ENCODE assay signal across 7 mouse cellular contexts in the genomic region with DNA sequence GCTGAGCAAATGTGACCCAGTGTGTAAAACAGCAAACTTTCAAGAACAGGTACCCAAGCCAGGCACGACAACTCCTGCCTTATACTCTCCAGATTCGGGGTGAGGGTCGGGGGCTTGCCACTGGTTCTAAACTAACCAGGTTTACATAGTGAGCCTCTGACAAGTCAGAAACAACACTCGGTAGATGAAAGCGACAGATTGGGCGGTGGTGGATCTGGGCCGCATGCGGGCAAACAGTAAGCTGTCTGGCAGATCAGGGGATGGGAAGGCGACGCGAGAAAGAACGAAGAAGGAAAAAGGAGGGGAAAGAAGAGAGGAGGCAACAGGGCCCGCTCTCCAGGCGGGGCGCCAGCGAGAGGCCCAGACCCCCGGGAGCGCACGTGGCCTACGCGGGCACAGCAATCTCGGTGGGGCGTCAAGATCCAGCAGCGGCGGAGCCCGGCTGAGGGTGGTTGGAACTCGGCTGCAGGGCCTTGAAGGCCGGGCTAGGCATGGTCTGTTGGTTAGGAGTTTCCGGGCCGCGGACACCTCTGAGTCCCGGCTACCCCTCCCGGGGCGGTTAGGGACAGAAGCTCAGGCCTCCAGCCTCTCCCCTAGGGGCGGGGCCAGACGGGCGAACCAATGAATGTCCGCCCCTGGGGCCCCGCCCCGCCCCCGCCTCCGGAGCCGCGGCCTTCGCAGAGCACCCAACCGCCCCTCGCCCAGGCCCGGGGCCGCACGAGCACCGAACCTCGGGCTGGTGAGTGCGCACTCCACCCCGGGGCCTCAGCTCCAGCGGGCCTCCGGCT. TPM values are rescaled to one million over a fixed set of nuclear protein-coding genes. Genes with fewer than 3 reads are reported as not detected.
A peak's percentile ranks its signal among the peaks of the same experiment; 100 is the strongest.
DNase-seq lines count a peak whose midpoint lies in the region; ATAC-seq and TF ChIP-seq lines count a peak whose summit lies in the region.

A gene (plus strand): TSS at position 405 of the 788 bp plus-strand sequence.

- peak within 1 kb of the TSS; percentile 93 for H3K9ac ChIP-seq in embryonic facial prominence, embryonic 11.5 days (replicated peaks; ENCODE audit: low read length)
- peak within 1 kb of the TSS; percentile 88 for H3K9ac ChIP-seq in limb, embryonic 12.5 days (replicated peaks)
- peak within 1 kb of the TSS; percentile 79 for H3K9ac ChIP-seq in midbrain, embryonic 15.5 days

- no peak for TF ChIP-seq CTCF in kidney, adult 2 months (conservative IDR thresholded peaks at IDR 0.05; ENCODE audit: insufficient read depth, insufficient read length, low read depth, low read length)
- TF ChIP-seq CTCF in spleen, adult 2 months (IDR thresholded peaks at IDR 0.05; ENCODE audit: extremely low read depth, insufficient read depth, insufficient read length, insufficient replicate concordance): no peak

- peak; percentile 71 for TF ChIP-seq POLR2A in kidney, adult 2 months (IDR thresholded peaks at IDR 0.05; ENCODE audit: low read depth, low read length)
- TF ChIP-seq POLR2A in spleen, adult 2 months (IDR thresholded peaks at IDR 0.05; ENCODE audit: low read depth, low read length): peak; percentile 39

- DNase-seq in adrenal gland, postnatal 14 days: peak; percentile 99
- DNase-seq in embryonic facial prominence, embryonic 11.5 days (ENCODE audit: low spot score): peak; percentile 97
- DNase-seq in heart, adult 11 months: peak; percentile 100
- DNase-seq in kidney, adult 2 months: peak; percentile 99
- DNase-seq in spleen, adult 2 months (ENCODE audit: low read depth in 1 of 2, low spot score in 2 of 2): peak; percentile 76 to 95

- no peaks in the 10 kb centered on the region for H3K27me3 ChIP-seq in embryonic facial prominence, embryonic 11.5 days (ENCODE audit: control insufficient read depth, insufficient read depth, low read length)
- no peaks in the 10 kb centered on the region for H3K27me3 ChIP-seq in kidney, adult 2 months (replicated peaks; ENCODE audit: control insufficient read depth, insufficient read depth, low read length)
- H3K27me3 ChIP-seq in limb, embryonic 12.5 days: no peaks in the 10 kb centered on the region
- no peaks in the 10 kb centered on the region for H3K27me3 ChIP-seq in midbrain, embryonic 15.5 days (replicated peaks)
- no peaks in the 10 kb centered on the region for H3K27me3 ChIP-seq in spleen, adult 2 months (ENCODE audit: control insufficient read depth, insufficient read depth, low read length)

- peak within 1 kb of the TSS; percentile 84 for H3K4me3 ChIP-seq in embryonic facial prominence, embryonic 11.5 days (ENCODE audit: low read depth, low read length)
- H3K4me3 ChIP-seq in kidney, adult 2 months (ENCODE audit: insufficient read depth, low read depth, low read length): peak within 1 kb of the TSS; percentile 88
- peak within 1 kb of the TSS; percentile 82 for H3K4me3 ChIP-seq in limb, embryonic 12.5 days (replicated peaks)
- H3K4me3 ChIP-seq in midbrain, embryonic 15.5 days: peak within 1 kb of the TSS; percentile 97
- peak within 1 kb of the TSS; percentile 94 for H3K4me3 ChIP-seq in spleen, adult 2 months (ENCODE audit: extremely low read depth, insufficient read depth, insufficient read length)

- peak; percentile 95 for ATAC-seq in embryonic facial prominence, embryonic 11.5 days (replicated peaks; ENCODE audit: insufficient number of reproducible peaks, low FRiP score, low TSS enrichment, low read depth)
- ATAC-seq in limb, embryonic 12.5 days (ENCODE audit: insufficient number of reproducible peaks, insufficient read depth, low FRiP score, low TSS enrichment, low read depth): peak; percentile 95
- ATAC-seq in midbrain, embryonic 15.5 days (replicated peaks): peak; percentile 94

- H3K36me3 ChIP-seq in embryonic facial prominence, embryonic 11.5 days (replicated peaks; ENCODE audit: control insufficient read depth, insufficient read depth, low read depth, low read length): no peaks in the 10 kb centered on the region; the same call in none of the 2 replicates
- no peaks in the 10 kb centered on the region for H3K36me3 ChIP-seq in kidney, adult 2 months (ENCODE audit: control insufficient read depth, insufficient read depth, low read length)
- H3K36me3 ChIP-seq in limb, embryonic 12.5 days: peaks cover 34% of the 10 kb centered on the region
- H3K36me3 ChIP-seq in midbrain, embryonic 15.5 days (replicated peaks): peaks cover 5% of the 10 kb centered on the region; the same call in 1 of the 2 replicates
- no peaks in the 10 kb centered on the region for H3K36me3 ChIP-seq in spleen, adult 2 months (ENCODE audit: control insufficient read depth, insufficient read depth, low read length)

- peak within 1 kb of the TSS; percentile 77 for H3K27ac ChIP-seq in embryonic facial prominence, embryonic 11.5 days (replicated peaks; ENCODE audit: low read depth, low read length)
- peak within 1 kb of the TSS; percentile 95 for H3K27ac ChIP-seq in kidney, adult 2 months (ENCODE audit: insufficient read depth, low read depth, low read length)
- peak within 1 kb of the TSS; percentile 92 for H3K27ac ChIP-seq in limb, embryonic 12.5 days
- H3K27ac ChIP-seq in midbrain, embryonic 15.5 days: peak within 1 kb of the TSS; percentile 81
- peak within 1 kb of the TSS; percentile 86 for H3K27ac ChIP-seq in spleen, adult 2 months (ENCODE audit: insufficient read depth, low read length)

- H3K4me2 ChIP-seq in embryonic facial prominence, embryonic 11.5 days (ENCODE audit: low read depth, low read length): peak within 1 kb of the TSS; percentile 87
- peak within 1 kb of the TSS; percentile 77 for H3K4me2 ChIP-seq in limb, embryonic 12.5 days
- H3K4me2 ChIP-seq in midbrain, embryonic 15.5 days: peak within 1 kb of the TSS; percentile 90

- WGBS in embryonic facial prominence, embryonic 11.5 days: 1% methylated on average over 53 of the region's 56 CpGs
- WGBS in kidney, adult 2 months: 1% methylated on average over 56 of the region's 56 CpGs
- WGBS in limb, embryonic 12.5 days: under 1% methylated on average over 56 of the region's 56 CpGs
- WGBS in midbrain, embryonic 15.5 days: 1% methylated on average over 56 of the region's 56 CpGs
- WGBS in spleen, adult 2 months: 1% methylated on average over 56 of the region's 56 CpGs

- no peaks in the 10 kb centered on the region for H3K9me3 ChIP-seq in embryonic facial prominence, embryonic 11.5 days (replicated peaks; ENCODE audit: control insufficient read depth, low read length)
- peaks cover 4% of the 10 kb centered on the region; the same call in 1 of the 2 replicates for H3K9me3 ChIP-seq in limb, embryonic 12.5 days
- H3K9me3 ChIP-seq in midbrain, embryonic 15.5 days: no peaks in the 10 kb centered on the region

- H3K4me1 ChIP-seq in embryonic facial prominence, embryonic 11.5 days (ENCODE audit: control insufficient read depth, insufficient read depth, low read length): peaks cover 5% of the 10 kb centered on the region; the same call in 1 of the 2 replicates
- H3K4me1 ChIP-seq in kidney, adult 2 months (ENCODE audit: control insufficient read depth, insufficient read depth, low read length): peaks cover 9% of the 10 kb centered on the region; the same call in 1 of the 2 replicates
- peaks cover 18% of the 10 kb centered on the region for H3K4me1 ChIP-seq in limb, embryonic 12.5 days (replicated peaks)
- H3K4me1 ChIP-seq in midbrain, embryonic 15.5 days: peaks cover 26% of the 10 kb centered on the region
- H3K4me1 ChIP-seq in spleen, adult 2 months (ENCODE audit: control insufficient read depth, insufficient read depth, insufficient read length): peaks cover 9% of the 10 kb centered on the region; the same call in 1 of the 2 replicates

RNA-seq across cellular contexts. Expression of the gene that starts here (rescaled TPM):
- total RNA-seq in adrenal gland, postnatal 14 days (2021): 25.9 and 28.1 TPM in 2 replicates
- 63.2 and 65.3 TPM in 2 replicates for polyA plus RNA-seq in embryonic facial prominence, embryonic 11.5 days (2014; fragmentation: Nextera tagmentation; extraction: Ambion mirVana)
- 48.4 and 85.5 TPM in 2 replicates for polyA plus RNA-seq in kidney, adult 2 months (2012; rRNA removed)
- polyA plus RNA-seq in limb, embryonic 12.5 days (2016; fragmentation: Nextera tagmentation; extraction: Ambion mirVana): 79.5 and 84.1 TPM in 2 replicates
- 72.0 and 73.1 TPM in 2 replicates for polyA plus RNA-seq in midbrain, embryonic 15.5 days (2015; fragmentation: Nextera tagmentation; extraction: Ambion mirVana)
- polyA plus RNA-seq in spleen, adult 2 months (2012; rRNA removed): 35.6 and 68.3 TPM in 2 replicates

Comparison
In these comparisons a context has a peak if more than half of its experiments do, and no peak if none do; other contexts are left out.
1. Peak in every context shown above with its lines: DNase-seq, ATAC-seq, H3K4me3 ChIP-seq and H3K27ac ChIP-seq.